Comparison of ENCODE assay signal across 19 mouse cellular contexts in genomic region chr5:67295682-67296081, GRCm38 (mm10). TPM values are rescaled to one million over a fixed set of nuclear protein-coding genes. Genes with fewer than 3 reads are reported as not detected.
A peak's percentile ranks its signal among the peaks of the same experiment; 100 is the strongest.
DNase-seq lines count a peak whose midpoint lies in the region; ATAC-seq lines count a peak whose summit lies in the region.
"Had no signal": no experiment of that assay in that cellular context is flagged by ENCODE, and none has a peak within 500 bp of the region (broad histone marks: within the 10 kb centered on the region; RNA-seq: fewer than 3 reads in every experiment).

No protein-coding gene starts in this region.

- DNase-seq in heart, adult 11 months, result peak; percentile 64
- no peak for DNase-seq in heart, postnatal 14 days
- DNase-seq in right cerebral cortex, adult 18-20 months, result peak; percentile 41
- DNase-seq in right cerebral cortex, postnatal 25 days, result no peak
- peak; percentile 21 for DNase-seq in telencephalon, adult 2 months (ENCODE audit: low read depth, low spot score)
- DNase-seq in layer of hippocampus, adult 9-11 months, result no peak
- DNase-seq: adrenal gland, postnatal 10 days; cerebellum, adult 11-12 months; cerebellum, adult 9-11 months; gastrocnemius, adult 2 months; gastrocnemius, postnatal 36 days; kidney, adult 18-20 months; kidney, postnatal 4 days; right cerebral cortex, postnatal 4 days; thymus, postnatal 4 days had no signal

- ATAC-seq in common myeloid progenitor, adult 5-6 weeks (replicated peaks; ENCODE audit: low read depth, poor library complexity, severe bottlenecking), result 0 out of 2 replicates have a peak, but pooled peaks have one; percentile 18
- ATAC-seq: forebrain, embryonic 14.5 days; hindbrain, embryonic 16.5 days; Patski had no signal

- intact Hi-C loops in heart, postnatal 14 days (cut with DNase I), result no loop called here

RNA-seq across cellular contexts. Expression of gene Slc30a9, which starts 11.1 kb away (rescaled TPM):
- 100 to 1,000 TPM; 161 to 167 TPM for total RNA-seq in heart, postnatal 14 days (2021)
- 25.6 and 27.5 TPM in 2 replicates for total RNA-seq in common myeloid progenitor, adult 5-6 weeks (2017)

RNA-seq across cellular contexts. Expression of gene Tmem33, which starts 35.3 kb away (rescaled TPM):
- 10 to 100 TPM; 43.1 to 45.4 TPM for total RNA-seq in heart, postnatal 14 days (2021)
- 35.6 and 56.3 TPM in 2 replicates for total RNA-seq in common myeloid progenitor, adult 5-6 weeks (2017)

Comparison
In these comparisons a context has a peak if more than half of its experiments do, and no peak if none do; other contexts are left out.
1. DNase-seq: peak in heart, adult 11 months (single experiment), right cerebral cortex, adult 18-20 months (single experiment) and telencephalon, adult 2 months (single experiment); none in heart, postnatal 14 days (0 of 2), right cerebral cortex, postnatal 25 days (single experiment) and layer of hippocampus, adult 9-11 months (single experiment).